Mouse (Mus musculus): ENCODE measurements at regions not wholly inside any gene's neighbourhood (a gene's known extent, or its start where the extent isn't known, plus 50 kb on each side); places are given as distances from the start of the nearest gene placed in this dataset.

DNA sequence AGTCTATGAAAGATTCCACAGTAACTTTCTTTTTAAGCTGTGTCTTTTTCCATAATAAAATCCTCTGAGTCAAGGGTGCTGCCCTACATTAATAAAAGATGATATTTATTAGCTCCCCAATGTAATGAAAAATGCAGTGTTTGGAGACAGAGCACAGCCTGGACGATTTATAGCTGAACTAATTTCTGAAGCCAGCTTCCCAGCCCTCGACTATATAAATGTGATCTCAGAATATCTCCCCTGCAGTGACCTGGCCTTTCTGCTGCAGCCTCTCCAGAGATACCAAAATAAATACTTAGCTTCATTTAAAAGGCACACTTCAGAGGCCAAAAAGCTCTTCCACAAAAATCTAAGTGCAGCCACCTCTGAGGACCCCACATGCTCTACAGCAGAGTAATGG, 534.7 kb downstream of the Zfp619 start:
- Histone ChIP-seq H3K4me2 (no peak overlapping the region), H3K9ac (no peak overlapping the region), H3K36me3 (no peaks in the 10 kb centered on the region), H3K27ac (no peak overlapping the region), H3K4me1 (replicated peaks) (no peaks in the 10 kb centered on the region), H3K9me3 (no peaks in the 10 kb centered on the region), H3K27me3 (no peaks in the 10 kb centered on the region), H3K4me3 (no peak overlapping the region)
- ATAC-seq (ENCODE audit: low FRiP score): no peak
- WGBS: 48% methylated on average over 2 of the region's 2 CpGs

DNA sequence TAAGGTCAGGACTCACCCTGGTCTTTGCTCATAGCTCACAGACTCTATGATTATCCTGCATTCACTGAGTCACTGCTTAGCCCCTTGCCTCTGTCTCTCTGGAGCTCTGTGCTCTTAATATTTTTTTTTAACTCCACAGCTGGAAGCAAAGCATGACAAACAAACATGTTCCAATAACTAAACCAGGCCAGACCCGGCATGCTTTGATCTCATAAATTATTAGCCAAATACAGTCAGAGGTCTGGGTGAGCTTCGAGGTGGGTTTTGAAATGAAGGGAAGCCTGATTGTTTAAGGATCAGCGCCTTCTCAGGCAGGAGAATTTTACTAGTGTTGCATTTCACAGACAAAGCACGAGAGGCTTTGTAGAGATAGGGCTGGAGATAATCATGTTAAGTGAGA, 541.3 kb downstream of the Zfp619 start:
- WGBS: 68% methylated on average over 4 of the region's 4 CpGs
- Histone ChIP-seq H3K27me3 (no peaks in the 10 kb centered on the region), H3K27ac (no peak overlapping the region), H3K4me3 (no peak overlapping the region), H3K9ac (no peak overlapping the region), H3K4me2 (no peak overlapping the region), H3K4me1 (replicated peaks) (no peaks in the 10 kb centered on the region), H3K9me3 (no peaks in the 10 kb centered on the region), H3K36me3 (no peaks in the 10 kb centered on the region)
- no peak for ATAC-seq (ENCODE audit: low FRiP score)

DNA sequence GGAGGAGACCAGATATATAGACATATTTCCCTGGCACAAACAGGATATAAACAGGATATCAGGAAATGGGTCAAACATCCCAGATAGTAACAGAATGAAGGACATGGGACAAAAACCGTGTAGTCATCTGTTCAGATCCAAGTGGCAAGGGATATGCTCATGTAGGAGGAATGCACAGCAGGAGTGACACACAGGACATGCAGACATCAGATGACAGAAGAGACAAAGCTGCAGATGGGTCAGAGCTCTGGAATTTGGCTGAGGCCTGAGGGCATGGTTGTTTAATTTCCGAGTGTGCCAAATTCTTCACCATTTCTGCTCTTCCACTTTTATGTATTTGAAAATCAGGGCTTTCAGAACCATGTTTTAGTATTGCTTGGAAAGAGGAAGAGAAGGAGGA, 547.1 kb downstream of the Zfp619 start:
- Histone ChIP-seq H3K4me1 (replicated peaks) (no peaks in the 10 kb centered on the region), H3K36me3 (no peaks in the 10 kb centered on the region), H3K27ac (no peak overlapping the region), H3K4me3 (no peak overlapping the region), H3K4me2 (no peak overlapping the region), H3K9me3 (no peaks in the 10 kb centered on the region), H3K27me3 (no peaks in the 10 kb centered on the region), H3K9ac (no peak overlapping the region)
- 52% methylated on average over 2 of the region's 2 CpGs for WGBS
- ATAC-seq (ENCODE audit: low FRiP score): no peak

DNA sequence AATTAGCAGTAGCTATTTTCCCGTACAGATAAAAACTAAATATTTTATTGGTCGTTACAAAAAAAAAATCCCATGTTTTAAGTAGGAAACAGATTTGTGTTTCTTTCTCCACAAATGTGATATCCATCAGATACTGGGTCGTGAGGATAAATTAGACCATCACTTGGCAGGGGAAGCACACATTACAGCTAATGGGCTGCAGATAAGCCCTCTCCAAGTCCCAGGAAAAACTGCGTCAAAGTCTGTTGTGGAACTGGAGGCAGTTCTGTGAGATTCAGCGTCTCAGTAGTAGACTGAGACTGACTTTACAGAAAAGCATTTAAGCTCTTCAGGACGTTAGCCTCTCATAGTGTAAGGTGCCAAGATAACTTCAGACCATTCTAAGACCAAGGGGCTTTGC, 548.0 kb downstream of the Zfp619 start:
- Histone ChIP-seq H3K9me3 (no peaks in the 10 kb centered on the region), H3K9ac (no peak overlapping the region), H3K27ac (no peak overlapping the region), H3K4me3 (no peak overlapping the region), H3K4me2 (no peak overlapping the region), H3K4me1 (replicated peaks) (no peaks in the 10 kb centered on the region), H3K36me3 (no peaks in the 10 kb centered on the region), H3K27me3 (no peaks in the 10 kb centered on the region)
- no peak for ATAC-seq (ENCODE audit: low FRiP score)
- WGBS: 82% methylated on average over 6 of the region's 6 CpGs

DNA sequence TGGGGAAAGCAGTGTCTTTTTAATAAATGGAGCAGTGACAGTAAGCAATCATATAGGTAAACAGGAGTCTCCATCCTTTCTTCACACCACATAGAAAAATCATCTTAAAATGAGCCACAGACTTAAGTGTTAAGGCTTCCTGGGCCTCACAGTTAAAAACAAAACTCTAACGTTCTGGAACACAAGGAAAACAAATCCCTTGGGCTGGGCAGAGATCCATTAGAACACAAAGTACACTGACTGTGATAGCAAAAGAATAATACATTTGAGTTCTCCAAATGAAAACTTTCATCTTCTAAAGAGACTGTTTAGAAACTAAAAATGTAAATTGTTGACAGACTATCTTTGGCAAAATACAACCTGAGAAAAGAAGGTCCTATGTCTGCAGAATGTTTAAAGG, 549.8 kb downstream of the Zfp619 start:
- H3K9me3 ChIP-seq: no peaks in the 10 kb centered on the region
- ATAC-seq (ENCODE audit: low FRiP score): no peak
- no peak overlapping the region for H3K27ac ChIP-seq
- no peak overlapping the region for H3K4me2 ChIP-seq
- no peaks in the 10 kb centered on the region for H3K4me1 ChIP-seq (replicated peaks)
- no peaks in the 10 kb centered on the region for H3K36me3 ChIP-seq
- H3K9ac ChIP-seq: no peak overlapping the region
- H3K27me3 ChIP-seq: no peaks in the 10 kb centered on the region
- whole genome bisulfite sequencing: 84% methylated on average over 1 of the region's 1 CpGs
- H3K4me3 ChIP-seq: no peak overlapping the region

DNA sequence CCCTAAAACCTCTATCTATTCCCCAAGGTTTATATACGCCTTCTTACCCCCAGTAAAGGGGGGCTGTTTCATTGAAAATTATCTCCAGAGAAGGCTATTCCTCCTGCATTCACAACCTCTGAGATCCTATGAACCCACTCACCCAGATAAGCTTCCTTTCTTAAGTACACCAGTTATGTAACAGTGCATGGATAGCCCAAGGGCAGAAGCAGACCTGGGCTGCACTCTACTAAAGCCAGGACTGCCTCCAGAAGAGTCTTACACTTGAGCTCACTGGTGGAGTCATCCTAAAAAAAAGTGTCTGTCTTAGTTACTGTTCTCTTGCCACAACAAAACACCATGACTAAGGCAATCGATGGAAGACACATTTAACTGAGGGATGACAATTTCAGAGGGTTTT, 553.7 kb downstream of the Zfp619 start:
- Histone ChIP-seq H3K4me2 (no peak overlapping the region), H3K27ac (no peak overlapping the region), H3K36me3 (no peaks in the 10 kb centered on the region), H3K4me3 (no peak overlapping the region), H3K27me3 (no peaks in the 10 kb centered on the region), H3K4me1 (replicated peaks) (no peaks in the 10 kb centered on the region), H3K9ac (no peak overlapping the region), H3K9me3 (no peaks in the 10 kb centered on the region)
- WGBS: 74% methylated on average over 2 of the region's 2 CpGs
- ATAC-seq (ENCODE audit: low FRiP score): no peak

DNA sequence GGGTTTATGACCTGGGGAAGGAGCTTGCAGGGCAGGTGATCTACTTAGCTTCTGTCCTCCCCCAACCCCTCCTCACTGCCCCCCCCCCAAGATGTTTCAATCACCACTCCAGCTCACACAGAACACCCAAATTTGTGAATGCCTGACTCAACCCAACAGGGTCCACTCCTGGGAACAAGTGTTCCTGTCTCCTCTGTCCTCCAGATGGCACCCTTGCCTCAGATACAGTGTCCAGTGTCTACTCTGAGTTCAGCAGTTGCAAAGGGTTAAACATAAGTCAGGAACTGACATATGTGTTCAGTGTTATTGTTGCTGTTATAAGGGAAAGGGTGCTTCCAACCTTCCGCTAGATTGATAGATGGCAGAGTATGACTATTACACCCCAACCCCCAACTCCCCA, 554.9 kb downstream of the Zfp619 start:
- Histone ChIP-seq H3K4me3 (no peak overlapping the region), H3K4me2 (no peak overlapping the region), H3K27ac (no peak overlapping the region), H3K36me3 (no peaks in the 10 kb centered on the region), H3K9ac (no peak overlapping the region), H3K4me1 (replicated peaks) (no peaks in the 10 kb centered on the region), H3K9me3 (no peaks in the 10 kb centered on the region), H3K27me3 (no peaks in the 10 kb centered on the region)
- WGBS: 64% methylated on average over 1 of the region's 1 CpGs
- ATAC-seq (ENCODE audit: low FRiP score): peak; percentile 59; the same call in 1 of the 2 replicates

DNA sequence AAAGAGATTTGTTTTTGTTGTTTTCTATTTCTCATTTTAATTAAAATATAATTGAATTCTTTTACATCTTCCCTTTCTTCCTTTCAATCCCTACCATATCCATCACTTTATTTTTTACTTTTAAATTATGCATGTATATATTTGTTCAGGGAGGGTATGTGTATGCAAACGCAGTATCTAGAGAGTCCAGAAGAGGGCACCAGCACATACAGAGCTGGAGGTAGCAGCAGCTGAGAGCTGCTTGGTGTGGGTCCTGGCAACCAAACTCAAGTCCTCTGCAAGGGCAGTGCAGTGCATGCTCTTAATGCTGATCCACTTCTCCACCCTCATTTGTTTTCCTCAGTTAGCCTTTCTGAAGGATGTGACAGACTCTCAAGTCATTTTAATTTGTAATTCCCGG, 568.7 kb downstream of the Zfp619 start:
- no peak for ATAC-seq (ENCODE audit: low FRiP score)
- Histone ChIP-seq H3K9me3 (no peaks in the 10 kb centered on the region), H3K4me2 (no peak overlapping the region), H3K4me1 (replicated peaks) (no peaks in the 10 kb centered on the region), H3K4me3 (no peak overlapping the region), H3K9ac (no peak overlapping the region), H3K36me3 (no peaks in the 10 kb centered on the region), H3K27me3 (no peaks in the 10 kb centered on the region), H3K27ac (no peak overlapping the region)
- 57% methylated on average over 2 of the region's 2 CpGs for WGBS

DNA sequence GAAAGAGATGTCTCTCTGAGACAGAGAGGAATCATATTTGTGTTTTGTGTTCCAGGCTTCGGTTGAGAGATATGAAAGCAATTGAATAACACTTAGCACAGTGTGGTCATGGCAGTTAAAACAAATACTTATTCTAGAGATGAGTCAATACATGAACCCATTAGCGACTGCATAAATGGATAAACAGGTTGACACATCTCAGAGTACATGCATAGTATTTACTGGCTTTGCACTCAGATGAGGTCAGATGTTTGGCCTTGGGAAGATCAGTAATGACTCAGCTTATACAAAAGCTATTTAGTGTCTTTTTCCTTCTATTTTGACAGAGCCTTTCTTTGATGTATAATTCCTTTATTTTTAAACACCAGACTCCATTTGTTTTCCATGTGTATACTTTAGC, 579.5 kb downstream of the Zfp619 start:
- H3K9ac ChIP-seq: no peak overlapping the region
- no peak overlapping the region for H3K27ac ChIP-seq
- no peak overlapping the region for H3K4me3 ChIP-seq
- no peak for ATAC-seq (ENCODE audit: low FRiP score)
- H3K9me3 ChIP-seq: no peaks in the 10 kb centered on the region
- no peaks in the 10 kb centered on the region for H3K27me3 ChIP-seq
- WGBS: 91% methylated on average over 2 of the region's 2 CpGs
- H3K4me1 ChIP-seq (replicated peaks): no peaks in the 10 kb centered on the region
- no peak overlapping the region for H3K4me2 ChIP-seq
- no peaks in the 10 kb centered on the region for H3K36me3 ChIP-seq

DNA sequence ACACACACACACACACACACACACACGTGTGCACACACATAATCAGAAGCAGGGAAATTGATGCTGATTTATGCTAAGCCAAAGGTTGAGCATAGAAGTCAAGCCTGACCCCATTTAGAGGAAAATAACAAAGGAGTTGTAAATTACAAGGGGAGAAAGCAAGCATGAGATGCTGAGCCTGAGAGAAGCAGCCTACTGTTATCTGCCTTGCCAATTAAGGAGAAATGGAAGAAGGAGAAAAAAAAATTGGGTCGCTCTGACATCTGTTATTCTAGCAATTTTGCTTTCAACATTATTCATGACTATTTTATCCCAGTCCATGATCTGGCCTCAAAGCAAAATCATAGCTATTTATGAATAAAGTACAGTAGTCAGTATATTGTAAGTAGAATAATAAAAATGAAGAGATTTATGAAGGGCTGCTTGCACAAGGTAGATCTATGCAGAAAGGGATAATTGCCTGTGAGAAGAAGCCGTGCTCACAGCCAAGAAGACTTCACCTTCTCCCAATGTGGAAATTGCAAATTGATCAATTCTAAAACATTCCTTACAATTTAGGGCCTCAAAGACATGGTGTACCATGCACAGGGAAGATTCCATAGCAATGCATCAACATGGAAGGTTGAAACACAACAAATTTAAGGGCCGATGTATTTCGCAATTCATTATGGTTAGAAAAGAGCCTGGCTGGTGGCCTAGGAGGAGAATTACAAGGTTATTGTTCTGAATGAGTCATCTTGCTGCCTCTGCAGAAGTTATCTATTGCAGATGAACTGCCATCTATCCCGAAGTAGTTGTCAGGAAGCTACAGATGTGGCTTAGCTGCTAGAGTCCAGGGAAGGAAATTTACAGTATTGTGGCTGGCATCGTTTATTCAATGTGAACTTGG, 585.7 kb downstream of the Zfp619 start:
- no peak overlapping the region for H3K9ac ChIP-seq
- no peaks in the 10 kb centered on the region for H3K4me1 ChIP-seq (replicated peaks)
- H3K4me3 ChIP-seq: no peak overlapping the region
- H3K27ac ChIP-seq: no peak overlapping the region
- no peaks in the 10 kb centered on the region for H3K9me3 ChIP-seq
- no peaks in the 10 kb centered on the region for H3K27me3 ChIP-seq
- no peak overlapping the region for H3K4me2 ChIP-seq
- no peak for ATAC-seq (ENCODE audit: low FRiP score)
- WGBS: 87% methylated on average over 7 of the region's 7 CpGs
- no peaks in the 10 kb centered on the region for H3K36me3 ChIP-seq

DNA sequence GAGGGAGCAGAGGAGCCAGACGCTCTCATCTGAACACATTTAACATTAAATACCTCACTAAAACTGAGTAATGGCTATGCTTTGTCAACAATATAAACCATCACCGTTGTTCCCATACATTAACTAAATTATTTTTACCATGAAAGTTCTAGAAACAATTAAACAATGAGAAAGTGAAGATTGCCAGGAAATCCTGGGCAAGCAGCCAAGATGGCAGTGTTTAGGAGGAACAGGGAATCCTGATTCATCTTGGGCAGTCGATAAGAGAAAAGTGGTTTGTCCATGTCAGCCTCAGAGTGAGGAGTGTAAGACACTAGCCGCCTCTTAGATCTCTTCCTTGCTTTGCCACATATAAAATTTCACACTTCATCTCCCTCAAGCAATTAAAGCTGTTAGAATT, 625.3 kb downstream of the Zfp619 start:
- H3K27ac ChIP-seq: no peak overlapping the region
- no peak for ATAC-seq (ENCODE audit: low FRiP score)
- no peak overlapping the region for H3K9ac ChIP-seq
- no peak overlapping the region for H3K4me3 ChIP-seq
- H3K4me1 ChIP-seq (replicated peaks): no peaks in the 10 kb centered on the region
- H3K9me3 ChIP-seq: no peaks in the 10 kb centered on the region
- no peaks in the 10 kb centered on the region for H3K36me3 ChIP-seq
- no peaks in the 10 kb centered on the region for H3K27me3 ChIP-seq
- H3K4me2 ChIP-seq: no peak overlapping the region
- 77% methylated on average over 4 of the region's 4 CpGs for WGBS

DNA sequence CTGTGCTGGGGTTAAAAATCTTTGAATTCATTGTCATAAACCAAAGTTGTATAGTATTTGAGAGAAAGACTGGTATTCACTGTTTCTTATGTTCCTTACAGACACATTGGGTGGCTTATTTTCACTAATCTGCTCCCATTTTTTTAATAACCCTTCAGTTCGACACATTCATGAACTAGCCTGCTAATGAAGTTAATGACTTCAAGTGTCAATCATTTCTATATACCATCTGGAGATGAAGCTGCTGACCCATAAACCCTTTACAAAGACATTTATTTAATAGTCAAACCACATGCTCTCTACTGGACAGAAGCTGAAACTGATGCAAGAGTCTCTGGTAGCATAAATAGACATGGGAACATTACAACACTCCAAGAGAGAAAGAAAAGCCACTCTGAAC, 626.9 kb downstream of the Zfp619 start:
- 68% methylated on average over 1 of the region's 1 CpGs for WGBS

DNA sequence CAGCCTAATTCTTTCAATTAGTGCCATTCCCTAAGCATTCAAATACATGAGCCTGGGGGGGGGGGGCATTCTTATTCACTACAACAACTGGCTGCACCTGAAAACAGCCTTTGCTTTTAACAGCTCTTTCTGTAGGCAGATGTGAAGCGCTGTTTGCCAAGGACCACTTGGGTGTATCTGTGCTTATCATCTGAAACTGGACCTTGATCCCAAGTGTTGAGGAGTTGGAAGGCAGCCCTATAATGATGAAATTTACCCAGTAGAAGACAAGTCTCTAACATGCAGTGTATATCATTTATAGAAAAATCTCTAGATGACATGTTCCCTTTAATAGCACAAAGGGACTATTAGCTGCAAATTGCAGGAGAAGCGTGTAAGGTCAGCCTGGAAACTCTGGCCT, 660.0 kb downstream of the Zfp619 start:
- no peaks in the 10 kb centered on the region for H3K9me3 ChIP-seq
- H3K4me3 ChIP-seq: no peak overlapping the region
- no peak overlapping the region for H3K4me2 ChIP-seq
- no peaks in the 10 kb centered on the region for H3K4me1 ChIP-seq (replicated peaks)
- 95% methylated on average over 2 of the region's 2 CpGs for WGBS
- H3K36me3 ChIP-seq: no peaks in the 10 kb centered on the region
- no peak overlapping the region for H3K27ac ChIP-seq
- H3K27me3 ChIP-seq: no peaks in the 10 kb centered on the region
- no peak overlapping the region for H3K9ac ChIP-seq
- no peak for ATAC-seq (ENCODE audit: low FRiP score)

More for the DNA sequence above, 626.9 kb downstream of the Zfp619 start:
- Histone ChIP-seq H3K36me3 (no peaks in the 10 kb centered on the region), H3K27me3 (no peaks in the 10 kb centered on the region), H3K9me3 (no peaks in the 10 kb centered on the region), H3K4me2 (no peak overlapping the region), H3K27ac (no peak overlapping the region), H3K4me1 (replicated peaks) (no peaks in the 10 kb centered on the region), H3K9ac (no peak overlapping the region), H3K4me3 (no peak overlapping the region)
- no peak for ATAC-seq (ENCODE audit: low FRiP score)

Measured in hindbrain, embryonic 13.5 days (tissue).